Mouse (Mus musculus): ENCODE results near the gene Ccdc152. TPM values are rescaled to one million over a fixed set of nuclear protein-coding genes. Genes with fewer than 3 reads are reported as not detected.

Ccdc152 gene
- polyA plus RNA-seq (2015; fragmentation: Nextera tagmentation; extraction: Ambion mirVana): 0.59 and 1.2 TPM in 2 replicates

GRCm38 (mm10) chr15:3303426-3303825 lies at the start of gene Ccdc152:
Gene Ccdc152 (minus strand): TSS chr15:3303526.

GRCm38 (mm10) chr15:3268247-3268646 lies 35.1 kb downstream of the Ccdc152 start, which contains the start of gene Selenop:
Gene Selenop (plus strand): TSS chr15:3268547.

Other genes starting within 250 kb of the Ccdc152 start
- gene Selenop, start 35.0 kb downstream of the Ccdc152 start, polyA plus RNA-seq (2015; fragmentation: Nextera tagmentation; extraction: Ambion mirVana): 140 and 215 TPM in 2 replicates